8 mouse cellular contexts compared by ENCODE assay signal in genomic region chr9:44268027-44268360, GRCm38 (mm10). TPM values are rescaled to one million over a fixed set of nuclear protein-coding genes. Genes with fewer than 3 reads are reported as not detected.
DNase-seq lines count a peak whose midpoint lies in the region; ATAC-seq lines count a peak whose summit lies in the region.

No protein-coding gene starts in this region.

- H3K36me3 ChIP-seq in forebrain, embryonic 14.5 days (ENCODE audit: control insufficient read depth, insufficient read depth, low read length): no peaks in the 10 kb centered on the region
- H3K36me3 ChIP-seq in neural tube, embryonic 15.5 days: peaks cover 3% of the 10 kb centered on the region; the same call in 1 of the 2 replicates

- H3K27me3 ChIP-seq in forebrain, embryonic 14.5 days (replicated peaks; ENCODE audit: control insufficient read depth, insufficient read depth, low read length): no peaks in the 10 kb centered on the region
- H3K27me3 ChIP-seq in neural tube, embryonic 15.5 days (replicated peaks): no peaks in the 10 kb centered on the region

- 7% methylated on average over 28 of the region's 28 CpGs for WGBS in forebrain, embryonic 14.5 days
- 6% methylated on average over 28 of the region's 28 CpGs for WGBS in neural tube, embryonic 15.5 days

- intact Hi-C loops in heart, postnatal 25 days (cut with DNase I): loop anchor here (10.0 kb wide), 1 partner anchor 283 kb away; no protein-coding TSS in a partner anchor

- peaks cover 4% of the 10 kb centered on the region for H3K4me1 ChIP-seq in forebrain, embryonic 14.5 days (ENCODE audit: control insufficient read depth, insufficient read depth, low read length)
- peaks cover 33% of the 10 kb centered on the region for H3K4me1 ChIP-seq in neural tube, embryonic 15.5 days

- H3K9ac ChIP-seq in forebrain, embryonic 14.5 days (ENCODE audit: low read length): peak overlapping the region; percentile 69
- H3K9ac ChIP-seq in neural tube, embryonic 15.5 days (replicated peaks): peak overlapping the region; percentile 58

- H3K4me2 ChIP-seq in forebrain, embryonic 14.5 days (ENCODE audit: low read length): peak overlapping the region; percentile 63
- H3K4me2 ChIP-seq in neural tube, embryonic 15.5 days: peak overlapping the region; percentile 69

- peak; percentile 79 for DNase-seq in ES-CJ7 (ENCODE audit: low read depth, low spot score)
- peak; percentile 86 for DNase-seq in cerebellum, adult 11-12 months
- DNase-seq in forebrain, embryonic 14.5 days (ENCODE audit: low spot score): peak; percentile 81
- peak; percentile 81 for DNase-seq in heart, postnatal 25 days (ENCODE audit: low spot score)
- peak; percentile 61 to 80 for DNase-seq in layer of hippocampus, adult 18-20 months (ENCODE audit: low spot score in 2 of 2)
- peak; percentile 91 to 94 for DNase-seq in lung, adult 18-20 months
- peak; percentile 86 for DNase-seq in testis, postnatal 14 days (ENCODE audit: low spot score)

- H3K4me3 ChIP-seq in forebrain, embryonic 14.5 days (ENCODE audit: low read depth, low read length): peak overlapping the region; percentile 28
- H3K4me3 ChIP-seq in neural tube, embryonic 15.5 days (replicated peaks): peak overlapping the region; percentile 39

- peak; percentile 90 for ATAC-seq in forebrain, embryonic 14.5 days
- peak; percentile 76 for ATAC-seq in neural tube, embryonic 15.5 days (ENCODE audit: low FRiP score)

- no peaks in the 10 kb centered on the region for H3K9me3 ChIP-seq in forebrain, embryonic 14.5 days (replicated peaks; ENCODE audit: control insufficient read depth, low read length)
- H3K9me3 ChIP-seq in neural tube, embryonic 15.5 days (replicated peaks): no peaks in the 10 kb centered on the region

- peak overlapping the region; percentile 35; the same call in 1 of the 2 replicates for H3K27ac ChIP-seq in forebrain, embryonic 14.5 days (ENCODE audit: low read depth, low read length)
- H3K27ac ChIP-seq in neural tube, embryonic 15.5 days (replicated peaks): peak overlapping the region; percentile 74

RNA-seq across cellular contexts. Expression of gene Nlrx1, which starts 0.4 kb away (rescaled TPM):
- 4.6 and 4.8 TPM in 2 replicates for polyA plus RNA-seq in forebrain, embryonic 14.5 days (2014; fragmentation: Nextera tagmentation; extraction: Ambion mirVana)
- 10 to 100 TPM; 19.4 to 20.7 TPM for total RNA-seq in heart, postnatal 25 days (2021)
- 10 to 100 TPM; 10.0 to 11.8 TPM for total RNA-seq in layer of hippocampus, adult 18-20 months (2021)
- 4.5 and 5.3 TPM in 2 replicates for polyA plus RNA-seq in neural tube, embryonic 15.5 days (2015; fragmentation: Nextera tagmentation; extraction: Ambion mirVana)

RNA-seq across cellular contexts. Expression of gene Pdzd3, which starts 16.7 kb away (rescaled TPM):
- 0.32 and 0.52 TPM in 2 replicates for polyA plus RNA-seq in forebrain, embryonic 14.5 days (2014; fragmentation: Nextera tagmentation; extraction: Ambion mirVana)
- total RNA-seq in heart, postnatal 25 days (2021): 1 to 10 TPM; 4.3 to 4.4 TPM
- total RNA-seq in layer of hippocampus, adult 18-20 months (2021): 1 to 10 TPM in 1 of 2 experiments, under 1 TPM in 1; 0.86 to 1.5 TPM
- 0.61 and 0.65 TPM in 2 replicates for polyA plus RNA-seq in neural tube, embryonic 15.5 days (2015; fragmentation: Nextera tagmentation; extraction: Ambion mirVana)

RNA-seq across cellular contexts. Expression of gene Abcg4, which starts 20.4 kb away (rescaled TPM):
- polyA plus RNA-seq in forebrain, embryonic 14.5 days (2014; fragmentation: Nextera tagmentation; extraction: Ambion mirVana): 7.1 and 8.1 TPM in 2 replicates
- total RNA-seq in heart, postnatal 25 days (2021): under 1 TPM; 0.34 to 0.42 TPM
- total RNA-seq in layer of hippocampus, adult 18-20 months (2021): 10 to 100 TPM; 65.5 to 74.6 TPM
- 26.8 and 30.3 TPM in 2 replicates for polyA plus RNA-seq in neural tube, embryonic 15.5 days (2015; fragmentation: Nextera tagmentation; extraction: Ambion mirVana)

RNA-seq across cellular contexts. Expression of gene Ccdc153, which starts 27.5 kb away (rescaled TPM):
- polyA plus RNA-seq in forebrain, embryonic 14.5 days (2014; fragmentation: Nextera tagmentation; extraction: Ambion mirVana): not detected in 2 replicates
- not detected for total RNA-seq in heart, postnatal 25 days (2021)
- 1 to 10 TPM; 4.7 to 6.1 TPM for total RNA-seq in layer of hippocampus, adult 18-20 months (2021)
- not detected in 2 replicates for polyA plus RNA-seq in neural tube, embryonic 15.5 days (2015; fragmentation: Nextera tagmentation; extraction: Ambion mirVana)

RNA-seq across cellular contexts. Expression of gene Cbl, which starts 34.1 kb away (rescaled TPM):
- 13.4 and 17.3 TPM in 2 replicates for polyA plus RNA-seq in forebrain, embryonic 14.5 days (2014; fragmentation: Nextera tagmentation; extraction: Ambion mirVana)
- 10 to 100 TPM; 18.6 to 22.4 TPM for total RNA-seq in heart, postnatal 25 days (2021)
- total RNA-seq in layer of hippocampus, adult 18-20 months (2021): 10 to 100 TPM; 59.8 to 66.3 TPM
- 18.2 and 20.2 TPM in 2 replicates for polyA plus RNA-seq in neural tube, embryonic 15.5 days (2015; fragmentation: Nextera tagmentation; extraction: Ambion mirVana)

Comparison
In these comparisons a context has a peak if more than half of its experiments do, and no peak if none do; other contexts are left out.
1. Peak in every context shown above with its lines: DNase-seq, ATAC-seq, H3K4me3 ChIP-seq and H3K27ac ChIP-seq.
2. RNA of gene Abcg4, which starts 20.4 kb away (total RNA-seq): 65.5 to 74.6 TPM in layer of hippocampus, adult 18-20 months; 0.34 to 0.42 TPM in heart, postnatal 25 days; every median in the first group is over 10 times any median in the second.